Mouse (Mus musculus): ENCODE measurements around the gene Lmx1a. TPM values are rescaled to one million over a fixed set of nuclear protein-coding genes. Genes with fewer than 3 reads are reported as not detected.

Gene Lmx1a
- polyA plus RNA-seq, 1 experiment from 2014 or later: 0.85 TPM

GRCm38 (mm10) chr1:167801923-167802322 is 112.9 kb downstream of the Lmx1a start:
- H3K36me3 ChIP-seq: no peaks in the 10 kb centered on the region
- peak overlapping the region; percentile 80 for H3K4me2 ChIP-seq
- 44% methylated on average over 4 of the region's 4 CpGs for WGBS
- no peaks in the 10 kb centered on the region for H3K9me3 ChIP-seq
- no peak overlapping the region for H3K9ac ChIP-seq
- peaks cover 43% of the 10 kb centered on the region for H3K4me1 ChIP-seq (replicated peaks)
- peaks cover 48% of the 10 kb centered on the region for H3K27me3 ChIP-seq
- H3K27ac ChIP-seq (replicated peaks): peak overlapping the region; percentile 90
- ATAC-seq (ENCODE audit: low read depth): peak; percentile 10; the same call in 1 of the 2 replicates
- no peak overlapping the region for H3K4me3 ChIP-seq

GRCm38 (mm10) chr1:167802510-167803271 is 113.7 kb downstream of the Lmx1a start:
- ATAC-seq (ENCODE audit: low read depth): peak; percentile 88
- under 1% methylated on average over 59 of the region's 59 CpGs for WGBS
- H3K4me1 ChIP-seq (replicated peaks): peaks cover 43% of the 10 kb centered on the region
- H3K9me3 ChIP-seq: no peaks in the 10 kb centered on the region
- peaks cover 43% of the 10 kb centered on the region for H3K27me3 ChIP-seq
- H3K36me3 ChIP-seq: no peaks in the 10 kb centered on the region
- H3K27ac ChIP-seq (replicated peaks): peak overlapping the region; percentile 90
- H3K4me3 ChIP-seq: peak overlapping the region; percentile 48
- peak overlapping the region; percentile 80 for H3K4me2 ChIP-seq
- H3K9ac ChIP-seq: peak overlapping the region; percentile 69

DNA sequence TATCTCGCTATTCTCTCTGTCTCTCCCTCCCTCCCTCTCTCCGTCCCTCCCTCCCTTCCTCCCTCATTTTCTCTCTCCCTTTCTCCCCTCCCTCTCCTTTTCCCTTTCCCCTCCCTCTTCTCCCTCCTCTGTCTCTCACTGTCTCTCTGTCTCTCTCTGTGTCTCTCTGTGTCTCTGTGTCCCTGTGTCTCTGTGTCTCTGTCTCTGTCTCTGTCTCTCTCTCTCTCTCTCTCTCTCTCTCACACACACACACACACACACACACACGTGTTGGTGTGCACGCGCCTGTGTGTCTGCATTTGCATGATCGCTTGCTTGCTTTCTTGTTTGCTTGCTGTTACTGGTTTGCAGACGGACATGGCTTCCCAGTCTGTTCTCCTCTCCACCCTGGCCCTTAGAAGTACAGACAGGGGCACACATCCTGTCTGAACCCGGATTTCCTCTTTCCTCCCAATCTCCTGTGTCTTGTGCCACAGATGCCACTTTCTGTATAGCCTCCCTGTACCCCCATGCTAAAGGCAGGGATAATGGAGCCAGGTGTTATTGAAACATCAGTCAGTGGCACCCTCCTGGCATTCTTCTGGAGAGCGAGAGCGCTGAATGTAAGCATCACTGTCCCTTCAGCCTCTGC is 114.4 kb downstream of the Lmx1a start:
- 0 out of 2 replicates have a peak, but pooled peaks have one; percentile 20 for ATAC-seq (ENCODE audit: low read depth)
- H3K4me3 ChIP-seq: peak overlapping the region; percentile 48
- peak overlapping the region; percentile 69 for H3K9ac ChIP-seq
- no peaks in the 10 kb centered on the region for H3K36me3 ChIP-seq
- H3K27me3 ChIP-seq: peaks cover 37% of the 10 kb centered on the region
- WGBS: 10% methylated on average over 10 of the region's 10 CpGs
- H3K9me3 ChIP-seq: no peaks in the 10 kb centered on the region
- H3K27ac ChIP-seq (replicated peaks): peak overlapping the region; percentile 90
- peak overlapping the region; percentile 80 for H3K4me2 ChIP-seq
- peaks cover 43% of the 10 kb centered on the region for H3K4me1 ChIP-seq (replicated peaks)

DNA sequence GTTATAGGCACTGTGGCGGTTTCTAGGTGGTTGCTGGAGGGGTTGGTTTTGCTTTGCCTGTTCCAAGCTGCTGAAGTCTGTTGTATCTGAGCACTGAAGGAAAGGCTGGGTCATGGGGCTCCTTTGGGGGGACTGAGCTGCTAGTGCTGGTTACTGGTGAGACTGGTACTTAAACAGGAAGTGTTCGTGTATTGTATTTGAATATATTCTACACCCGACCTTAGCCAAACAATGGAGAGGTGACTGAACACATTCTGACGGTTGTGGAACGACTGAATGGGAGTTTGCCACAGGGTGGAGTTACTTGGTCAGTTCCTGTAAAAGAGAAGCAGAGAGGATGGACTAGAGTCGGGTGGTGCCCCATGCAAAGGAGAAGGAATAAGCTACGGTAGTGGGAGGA is 115.8 kb downstream of the Lmx1a start:
- WGBS: 64% methylated on average over 7 of the region's 7 CpGs
- H3K4me1 ChIP-seq (replicated peaks): peaks cover 43% of the 10 kb centered on the region
- ATAC-seq (ENCODE audit: low read depth): no peak
- no peak overlapping the region for H3K4me3 ChIP-seq
- no peaks in the 10 kb centered on the region for H3K36me3 ChIP-seq
- H3K27me3 ChIP-seq: peaks cover 33% of the 10 kb centered on the region
- no peaks in the 10 kb centered on the region for H3K9me3 ChIP-seq
- no peak overlapping the region for H3K4me2 ChIP-seq
- no peak overlapping the region for H3K27ac ChIP-seq (replicated peaks)
- H3K9ac ChIP-seq: no peak overlapping the region

DNA sequence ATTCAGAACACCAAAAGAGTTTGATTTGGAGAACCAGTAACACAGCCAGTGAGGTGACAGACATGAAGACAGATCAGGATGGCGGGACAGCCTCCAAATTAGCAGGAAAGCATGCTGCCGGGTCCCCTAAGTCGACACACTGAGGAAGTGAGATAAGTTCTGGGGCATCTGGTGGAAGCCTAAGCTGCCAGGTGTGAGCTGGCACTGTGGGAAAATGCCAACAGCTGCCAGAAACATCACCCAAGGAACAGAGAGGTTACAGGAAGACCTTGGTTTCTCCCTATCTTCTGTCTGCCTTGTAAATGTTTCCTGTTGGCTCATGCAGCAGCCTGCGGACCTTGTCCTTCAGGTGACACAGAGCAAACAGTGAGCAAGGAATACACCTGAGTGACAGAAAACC is 122.1 kb downstream of the Lmx1a start:
- Histone ChIP-seq H3K9me3 (no peaks in the 10 kb centered on the region), H3K36me3 (no peaks in the 10 kb centered on the region), H3K4me3 (no peak overlapping the region), H3K27me3 (0 out of 2 replicates have a peak, but pooled peaks cover 2% of the 10 kb centered on the region), H3K27ac (replicated peaks) (no peak overlapping the region), H3K4me2 (no peak overlapping the region), H3K4me1 (replicated peaks) (no peaks in the 10 kb centered on the region), H3K9ac (no peak overlapping the region)
- WGBS: 82% methylated on average over 4 of the region's 4 CpGs
- no peak for ATAC-seq (ENCODE audit: low read depth)

GRCm38 (mm10) chr1:167815166-167815565 is 126.1 kb downstream of the Lmx1a start:
- Histone ChIP-seq H3K4me3 (no peak overlapping the region), H3K4me2 (no peak overlapping the region), H3K27me3 (no peaks in the 10 kb centered on the region), H3K9ac (no peak overlapping the region), H3K4me1 (replicated peaks) (peaks cover 11% of the 10 kb centered on the region), H3K27ac (replicated peaks) (no peak overlapping the region), H3K9me3 (no peaks in the 10 kb centered on the region), H3K36me3 (no peaks in the 10 kb centered on the region)
- ATAC-seq (ENCODE audit: low read depth): no peak
- WGBS: 84% methylated on average over 4 of the region's 4 CpGs

DNA sequence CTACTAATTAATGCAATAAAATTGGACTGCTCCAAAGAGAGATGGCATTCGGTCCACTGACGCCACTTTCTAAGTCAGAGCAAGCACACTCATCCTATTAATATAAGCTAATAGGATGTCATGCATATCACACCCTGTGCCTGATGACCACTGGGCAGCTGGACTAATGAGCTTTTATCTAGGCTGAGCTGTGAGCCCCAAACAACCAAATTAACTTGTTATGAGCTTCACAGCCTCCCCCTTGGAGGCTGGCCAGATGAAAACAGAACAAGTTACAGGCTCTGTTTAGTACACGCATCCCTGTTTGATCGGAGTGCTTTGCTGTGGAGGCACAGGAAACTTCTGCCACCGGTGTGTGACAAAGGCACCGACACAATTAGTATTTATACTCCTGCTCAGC is 128.0 kb downstream of the Lmx1a start:
- Histone ChIP-seq H3K4me2 (no peak overlapping the region), H3K27me3 (no peaks in the 10 kb centered on the region), H3K4me1 (replicated peaks) (peaks cover 11% of the 10 kb centered on the region), H3K9ac (no peak overlapping the region), H3K27ac (replicated peaks) (no peak overlapping the region), H3K36me3 (no peaks in the 10 kb centered on the region), H3K9me3 (no peaks in the 10 kb centered on the region), H3K4me3 (no peak overlapping the region)
- WGBS: 56% methylated on average over 6 of the region's 6 CpGs
- peak; percentile 27; the same call in 1 of the 2 replicates for ATAC-seq (ENCODE audit: low read depth)

DNA sequence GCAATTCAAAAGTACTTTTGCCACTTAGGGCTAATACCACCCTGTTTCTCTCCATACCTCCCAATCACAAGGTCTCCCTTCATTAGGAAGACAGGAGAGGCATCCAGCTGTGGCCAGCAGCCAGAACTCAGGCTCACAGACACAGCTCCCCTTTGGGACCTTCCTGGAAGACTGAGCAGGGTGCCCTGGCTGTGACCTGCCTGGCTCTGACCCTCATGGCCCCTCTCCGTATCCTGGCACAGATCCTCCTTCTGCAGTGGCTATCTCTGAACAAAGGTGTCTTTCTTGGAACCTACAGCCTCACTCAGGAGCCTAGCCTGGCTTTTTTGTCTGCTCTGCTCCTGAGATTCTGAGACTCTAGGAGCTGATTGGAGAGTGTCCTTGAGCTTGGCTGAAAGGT is 128.6 kb downstream of the Lmx1a start:
- H3K36me3 ChIP-seq: no peaks in the 10 kb centered on the region
- H3K9ac ChIP-seq: no peak overlapping the region
- H3K4me2 ChIP-seq: no peak overlapping the region
- ATAC-seq (ENCODE audit: low read depth): peak; percentile 32; the same call in 1 of the 2 replicates
- H3K9me3 ChIP-seq: no peaks in the 10 kb centered on the region
- 0 out of 2 replicates have a peak overlapping the region, but pooled peaks have one; percentile 6 for H3K27ac ChIP-seq (replicated peaks)
- no peaks in the 10 kb centered on the region for H3K27me3 ChIP-seq
- H3K4me1 ChIP-seq (replicated peaks): peaks cover 11% of the 10 kb centered on the region
- H3K4me3 ChIP-seq: no peak overlapping the region
- 14% methylated on average over 1 of the region's 1 CpGs for WGBS

DNA sequence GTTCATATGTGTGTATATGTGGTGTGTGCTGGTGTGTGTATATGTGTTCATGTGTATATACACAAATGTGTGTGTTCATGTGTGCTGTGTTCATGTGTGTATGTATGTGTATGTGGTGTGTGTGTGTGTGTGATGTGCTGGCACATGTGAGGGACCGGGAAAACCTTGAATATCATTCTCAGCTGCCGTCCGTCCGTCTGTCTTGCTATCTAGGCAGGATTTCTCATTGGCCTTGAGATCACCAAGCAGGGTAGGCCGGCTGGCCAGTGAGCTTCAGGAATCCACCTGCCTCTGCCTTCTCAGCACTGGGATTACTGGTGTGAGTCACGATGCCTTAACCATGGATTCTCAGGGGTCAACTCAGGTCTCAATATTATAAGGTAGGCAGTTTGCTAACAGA is 131.0 kb downstream of the Lmx1a start:
- Histone ChIP-seq H3K27ac (replicated peaks) (no peak overlapping the region), H3K4me3 (no peak overlapping the region), H3K9me3 (0 out of 2 replicates have a peak, but pooled peaks cover 3% of the 10 kb centered on the region), H3K9ac (no peak overlapping the region), H3K36me3 (no peaks in the 10 kb centered on the region), H3K4me2 (no peak overlapping the region), H3K4me1 (replicated peaks) (peaks cover 11% of the 10 kb centered on the region), H3K27me3 (no peaks in the 10 kb centered on the region)
- 93% methylated on average over 6 of the region's 6 CpGs for WGBS
- ATAC-seq (ENCODE audit: low read depth): no peak

- WGBS: 20% methylated on average over 1 of the region's 1 CpGs
- ATAC-seq (ENCODE audit: low read depth): no peak
Observed at GRCm38 (mm10) chr1:167821125-167821524, 132.1 kb downstream of the Lmx1a start.

GRCm38 (mm10) chr1:167830291-167830690 is 141.3 kb downstream of the Lmx1a start:
- Histone ChIP-seq H3K36me3 (no peaks in the 10 kb centered on the region), H3K9me3 (no peaks in the 10 kb centered on the region), H3K9ac (no peak overlapping the region), H3K4me2 (no peak overlapping the region), H3K27me3 (no peaks in the 10 kb centered on the region), H3K4me1 (replicated peaks) (no peaks in the 10 kb centered on the region), H3K4me3 (no peak overlapping the region), H3K27ac (replicated peaks) (no peak overlapping the region)
- 91% methylated on average over 7 of the region's 7 CpGs for WGBS
- ATAC-seq (ENCODE audit: low read depth): no peak

More at GRCm38 (mm10) chr1:167821125-167821524, 132.1 kb downstream of the Lmx1a start:
- Histone ChIP-seq H3K27ac (replicated peaks) (no peak overlapping the region), H3K9me3 (0 out of 2 replicates have a peak, but pooled peaks cover 3% of the 10 kb centered on the region), H3K9ac (no peak overlapping the region), H3K27me3 (no peaks in the 10 kb centered on the region), H3K36me3 (no peaks in the 10 kb centered on the region), H3K4me2 (no peak overlapping the region), H3K4me3 (no peak overlapping the region), H3K4me1 (replicated peaks) (peaks cover 11% of the 10 kb centered on the region)

DNA sequence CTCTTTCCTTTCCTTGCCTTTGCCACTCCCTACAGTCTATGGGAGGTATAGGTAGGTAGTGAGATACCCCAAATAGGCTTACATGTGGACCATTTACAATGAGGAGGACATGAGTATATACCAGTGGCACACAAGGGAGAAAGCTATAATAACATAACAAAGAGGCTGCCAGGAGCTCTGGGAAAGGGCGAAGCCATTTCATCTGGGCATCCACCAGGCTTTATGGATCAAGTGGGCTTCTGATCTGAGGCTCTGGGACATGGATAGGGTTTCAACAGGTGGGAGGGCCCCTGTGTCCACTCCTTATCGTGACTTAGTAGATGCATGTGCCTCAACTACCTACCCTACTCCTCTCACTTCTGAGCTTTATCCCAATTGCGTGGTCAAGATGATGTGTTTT is 142.6 kb downstream of the Lmx1a start:
- Histone ChIP-seq H3K27me3 (no peaks in the 10 kb centered on the region), H3K9ac (no peak overlapping the region), H3K4me2 (no peak overlapping the region), H3K9me3 (no peaks in the 10 kb centered on the region), H3K36me3 (no peaks in the 10 kb centered on the region), H3K4me3 (no peak overlapping the region), H3K27ac (replicated peaks) (no peak overlapping the region), H3K4me1 (replicated peaks) (no peaks in the 10 kb centered on the region)
- no peak for ATAC-seq (ENCODE audit: low read depth)
- WGBS: 86% methylated on average over 3 of the region's 3 CpGs

Data from neural tube, embryonic 13.5 days (tissue).